Mouse (Mus musculus) embryonic stem cell, embryonic (primary cell): ENCODE data around the gene Psma6.

Source experiments
- CTCF ChIA-PET, 4 experiments: fragments of 300-600 bp in 2 of 4; fragments of 350-600 bp in 2 of 4; sonication (Branson Sonifier 250); formaldehyde crosslinking; loops; one replicate each; lab custom pipeline; 2022; ENCODE audit warnings: inconsistent platforms in 2 of 4; lab: Charles Lee
- POLR2A ChIA-PET, 4 experiments: fragments of 300-600 bp in 2 of 4; fragments of 350-600 bp in 2 of 4; sonication (Branson Sonifier 250); formaldehyde crosslinking; loops; one replicate each; lab custom pipeline; 2022; ENCODE audit warnings: antibody characterized with exemption in 4 of 4, inconsistent platforms in 1 of 4; lab: Charles Lee

Gene Psma6

GRCm38 (mm10) chr12:55387083-55387787 is 3.2 kb downstream of the Psma6 start:
- CTCF ChIA-PET = interaction anchor here (0.6 to 2.4 kb wide), 9 partner anchors 10 to 111 kb away, joined by 3 to 8 read pairs (median 5); partner anchors contain the start of gene Nfkbia (in 1 of the 4)
- POLR2A ChIA-PET = interaction anchor here (0.8 to 5.2 kb wide), 28 partner anchors 7 to 710 kb away, joined by 3 to 45 read pairs (median 4); partner anchors contain the start of genes Nfkbia (in 2 of the 4) and Ppp2r3c (in 1 of the 4)

GRCm38 (mm10) chr12:55387788-55388465 is 3.9 kb downstream of the Psma6 start:
- ChIA-PET CTCF (interaction anchor here in 3 of 4 experiments (0.5 to 2.4 kb wide), 7 partner anchors 10 to 104 kb away, joined by 3 to 8 read pairs (median 4); partner anchors contain the start of gene Nfkbia (in 1 of the 3)), POLR2A (interaction anchor here in 3 of 4 experiments (0.5 to 5.2 kb wide), 19 partner anchors 10 to 114 kb away, joined by 3 to 45 read pairs (median 4); partner anchors contain the start of gene Nfkbia (in 1 of the 3))

- POLR2A ChIA-PET = interaction anchor here in 3 of 4 experiments (0.5 to 5.2 kb wide), 14 partner anchors 10 to 114 kb away, joined by 3 to 45 read pairs (median 4); partner anchors contain the start of gene Nfkbia (in 1 of the 3)
- CTCF ChIA-PET = interaction anchor here in 3 of 4 experiments (0.5 to 2.4 kb wide), 6 partner anchors 11 to 103 kb away, joined by 3 to 8 read pairs (median 4); partner anchors contain the start of gene Nfkbia (in 1 of the 3)
These were observed 4.5 kb downstream of the Psma6 start for GRCm38 (mm10) chr12:55388478-55388877.

- CTCF ChIA-PET = interaction anchor here in 2 of 4 experiments (1.0 to 1.4 kb wide), 2 partner anchors 49 to 105 kb away, joined by 3 to 4 read pairs; no protein-coding TSS in a partner anchor
These were observed 5.4 kb downstream of the Psma6 start for GRCm38 (mm10) chr12:55389132-55390081.

GRCm38 (mm10) chr12:55392120-55392519 is 8.1 kb downstream of the Psma6 start:
- POLR2A ChIA-PET = interaction anchor here in 2 of 4 experiments (0.7 to 1.0 kb wide), 2 partner anchors 34 to 98 kb away, joined by 3 to 6 read pairs; no protein-coding TSS in a partner anchor
- CTCF ChIA-PET = interaction anchor here in 1 of 4 experiments (1.1 kb wide), 1 partner anchor 126 kb away, joined by 3 read pairs; no protein-coding TSS in a partner anchor

More at GRCm38 (mm10) chr12:55389132-55390081, 5.4 kb downstream of the Psma6 start:
- POLR2A ChIA-PET = interaction anchor here in 3 of 4 experiments (0.9 to 5.2 kb wide), 10 partner anchors 9 to 115 kb away, joined by 3 to 45 read pairs (median 6); no protein-coding TSS in a partner anchor

GRCm38 (mm10) chr12:55392733-55393577 is 8.9 kb downstream of the Psma6 start:
- ChIA-PET CTCF (interaction anchor here in 1 of 4 experiments (1.1 kb wide), 1 partner anchor 125 kb away, joined by 3 read pairs; no protein-coding TSS in a partner anchor), POLR2A (interaction anchor here in 1 of 4 experiments (0.7 kb wide), 1 partner anchor 112 kb away, joined by 3 read pairs; no protein-coding TSS in a partner anchor)

GRCm38 (mm10) chr12:55395601-55396000 is 11.6 kb downstream of the Psma6 start:
- CTCF ChIA-PET = interaction anchor here in 2 of 4 experiments (0.6 to 0.7 kb wide), 3 partner anchors 13 to 637 kb away, joined by 3 to 4 read pairs (median 3); no protein-coding TSS in a partner anchor

GRCm38 (mm10) chr12:55396536-55396935 is 12.5 kb downstream of the Psma6 start:
- CTCF ChIA-PET = interaction anchor here in 2 of 4 experiments (0.5 to 0.6 kb wide), 2 partner anchors 102 to 454 kb away, joined by 3 to 4 read pairs; no protein-coding TSS in a partner anchor

More at GRCm38 (mm10) chr12:55395601-55396000, 11.6 kb downstream of the Psma6 start:
- POLR2A ChIA-PET = interaction anchor here in 3 of 4 experiments (0.6 to 5.9 kb wide), 6 partner anchors 8 to 275 kb away, joined by 4 to 45 read pairs (median 8); partner anchors contain the start of gene Nfkbia (in 1 of the 3)

GRCm38 (mm10) chr12:55397544-55398239 is 13.7 kb downstream of the Psma6 start:
- POLR2A ChIA-PET = interaction anchor here in 3 of 4 experiments (0.6 to 5.9 kb wide), 24 partner anchors 9 to 99 kb away, joined by 3 to 45 read pairs (median 4); partner anchors contain the start of genes Psma6 (in 2 of the 3) and Nfkbia (in 1 of the 3)
- CTCF ChIA-PET = interaction anchor here in 1 of 4 experiments (1.8 kb wide), 1 partner anchor 84 kb away, joined by 5 read pairs; no protein-coding TSS in a partner anchor

More at GRCm38 (mm10) chr12:55396536-55396935, 12.5 kb downstream of the Psma6 start:
- POLR2A ChIA-PET = interaction anchor here in 2 of 4 experiments (1.0 to 5.9 kb wide), 4 partner anchors 9 to 95 kb away, joined by 4 to 45 read pairs (median 12); partner anchors contain the start of gene Nfkbia (in 1 of the 2)

GRCm38 (mm10) chr12:55398240-55399127 is 14.5 kb downstream of the Psma6 start:
- ChIA-PET CTCF (interaction anchor here in 3 of 4 experiments (0.5 to 1.8 kb wide), 6 partner anchors 12 to 1136 kb away, joined by 3 to 8 read pairs (median 3); no protein-coding TSS in a partner anchor), POLR2A (interaction anchor here in 3 of 4 experiments (0.5 to 5.9 kb wide), 49 partner anchors 8 to 536 kb away, joined by 3 to 45 read pairs (median 4); partner anchors contain the start of genes Ppp2r3c (in 3 of the 3), Nfkbia (in 2 of the 3), Psma6 (in 2 of the 3) and 2700097O09Rik (in 1 of the 3))

- POLR2A ChIA-PET = interaction anchor here in 3 of 4 experiments (0.6 to 5.9 kb wide), 42 partner anchors 8 to 536 kb away, joined by 3 to 45 read pairs (median 4); partner anchors contain the start of genes Nfkbia (in 2 of the 3), Ppp2r3c (in 2 of the 3), Psma6 (in 2 of the 3) and 2700097O09Rik (in 1 of the 3)
- CTCF ChIA-PET = interaction anchor here in 3 of 4 experiments (0.5 to 1.8 kb wide), 6 partner anchors 12 to 1135 kb away, joined by 3 to 8 read pairs (median 3); no protein-coding TSS in a partner anchor
These were observed 15.2 kb downstream of the Psma6 start for GRCm38 (mm10) chr12:55399128-55399677.

- CTCF ChIA-PET = no interaction called here
- POLR2A ChIA-PET = interaction anchor here in 1 of 4 experiments (0.8 kb wide), 1 partner anchor 9 kb away, joined by 3 read pairs; no protein-coding TSS in a partner anchor
These were observed 23.9 kb downstream of the Psma6 start for GRCm38 (mm10) chr12:55407888-55408287.

GRCm38 (mm10) chr12:55415255-55415654 is 31.2 kb downstream of the Psma6 start:
- POLR2A ChIA-PET = interaction anchor here in 2 of 4 experiments (1.9 to 2.5 kb wide), 3 partner anchors 14 to 17 kb away, joined by 4 to 8 read pairs (median 8); no protein-coding TSS in a partner anchor
- CTCF ChIA-PET = no interaction called here
